Mouse (Mus musculus) ES-E14 (cell line): ENCODE measurements at regions not wholly inside any gene's neighbourhood (a gene's known extent, or its start where the extent isn't known, plus 50 kb on each side); places are given as distances from the start of the nearest gene placed in this dataset.

ENCODE experiments used
- CHD2 ChIP-seq: IDR thresholded peaks from 2 replicates; pipeline ENCODE4 v1.6.1; 2014; ENCODE audit warnings: mild to moderate bottlenecking, low read depth, low read length, inconsistent platforms
- HCFC1 ChIP-seq: IDR thresholded peaks from 2 replicates; pipeline ENCODE4 v1.6.1; 2012; ENCODE audit warnings: low read length, inconsistent platforms, borderline replicate concordance; ENCODE audit not compliant: insufficient read depth
- MAFK ChIP-seq: IDR thresholded peaks from 2 replicates; pipeline ENCODE4 v1.6.1; 2014; ENCODE audit warnings: mild to moderate bottlenecking, low read depth, low read length, inconsistent platforms; ENCODE audit not compliant: insufficient read depth
- ZNF384 ChIP-seq: IDR thresholded peaks from 2 replicates; pipeline ENCODE4 v1.6.1; 2012; ENCODE audit warnings: low read depth, low read length, inconsistent platforms

- TF ChIP-seq HCFC1 (no peak), CHD2 (no peak), ZNF384 (no peak), MAFK (no peak)
Measured at GRCm38 (mm10) chr19:26999596-26999995, 113.9 kb downstream of the Gm815 start.
